Comparison of ENCODE assay signal across 34 mouse cellular contexts in genomic region chr10:28450642-28451041, GRCm38 (mm10).
DNase-seq lines count a peak whose midpoint lies in the region; ATAC-seq and TF ChIP-seq lines count a peak whose summit lies in the region.
"Had no signal": no experiment of that assay in that cellular context is flagged by ENCODE, and none has a peak within 500 bp of the region (broad histone marks: within the 10 kb centered on the region; RNA-seq: fewer than 3 reads in every experiment).

No protein-coding gene starts in this region.

- no peak overlapping the region for H3K4me2 ChIP-seq in forebrain, embryonic 12.5 days
- no peak overlapping the region for H3K4me2 ChIP-seq in forebrain, embryonic 15.5 days (replicated peaks)
- H3K4me2 ChIP-seq in midbrain, postnatal 0 days (ENCODE audit: low read depth, low read length, poor library complexity, severe bottlenecking), result no peak overlapping the region
- H3K4me2 ChIP-seq in midbrain, embryonic 15.5 days, result no peak overlapping the region
- H3K4me2 ChIP-seq: embryonic facial prominence, embryonic 13.5 days; heart, embryonic 12.5 days; hindbrain, embryonic 13.5 days; limb, embryonic 15.5 days; neural tube, embryonic 13.5 days had no signal

- H3K9me3 ChIP-seq in forebrain, embryonic 12.5 days, result no peaks in the 10 kb centered on the region
- H3K9me3 ChIP-seq in forebrain, embryonic 15.5 days, result no peaks in the 10 kb centered on the region
- no peaks in the 10 kb centered on the region for H3K9me3 ChIP-seq in midbrain, postnatal 0 days (ENCODE audit: low read length)
- no peaks in the 10 kb centered on the region for H3K9me3 ChIP-seq in midbrain, embryonic 15.5 days
- H3K9me3 ChIP-seq: embryonic facial prominence, embryonic 13.5 days; forebrain, embryonic 10.5 days; heart, embryonic 12.5 days; hindbrain, embryonic 13.5 days; limb, embryonic 10.5 days; limb, embryonic 15.5 days; neural tube, embryonic 13.5 days had no signal

- peak; percentile 50 for DNase-seq in midbrain, postnatal 0 days (ENCODE audit: low spot score)
- peak; percentile 63 to 72 for DNase-seq in cerebellum, postnatal 10 days
- no peak for DNase-seq in layer of hippocampus, postnatal 14 days (ENCODE audit: low spot score in 2 of 2)
- no peak for DNase-seq in testis, postnatal 14 days (ENCODE audit: low spot score)
- DNase-seq: adrenal gland, postnatal 14 days; forebrain, postnatal 0 days; heart, adult 2 months; heart, postnatal 4 days; kidney, adult 11 months; kidney, postnatal 36 days; lung, adult 2 months; lung, postnatal 10 days; retina, postnatal 1 day; right cerebral cortex, postnatal 14 days; thymus, adult 2 months; thymus, postnatal 36 days had no signal

- no peak overlapping the region for H3K27ac ChIP-seq in forebrain, embryonic 12.5 days
- no peak overlapping the region for H3K27ac ChIP-seq in forebrain, embryonic 15.5 days (replicated peaks)
- H3K27ac ChIP-seq in midbrain, postnatal 0 days (ENCODE audit: low read depth, low read length), result no peak overlapping the region
- no peak overlapping the region for H3K27ac ChIP-seq in midbrain, embryonic 15.5 days
- H3K27ac ChIP-seq: embryonic facial prominence, embryonic 13.5 days; forebrain, embryonic 10.5 days; heart, adult 2 months; hindbrain, embryonic 13.5 days; layer of hippocampus, adult 2 months; limb, embryonic 10.5 days; limb, embryonic 15.5 days; liver, embryonic 14.5 days; macrophage; neural tube, embryonic 13.5 days; stomach, postnatal 0 days had no signal

- no peaks in the 10 kb centered on the region for H3K36me3 ChIP-seq in forebrain, embryonic 12.5 days (replicated peaks)
- H3K36me3 ChIP-seq in forebrain, embryonic 15.5 days, result no peaks in the 10 kb centered on the region
- H3K36me3 ChIP-seq in midbrain, postnatal 0 days (ENCODE audit: insufficient read depth, low read length), result no peaks in the 10 kb centered on the region
- no peaks in the 10 kb centered on the region for H3K36me3 ChIP-seq in midbrain, embryonic 15.5 days (replicated peaks)
- H3K36me3 ChIP-seq: embryonic facial prominence, embryonic 13.5 days; forebrain, embryonic 10.5 days; heart, embryonic 12.5 days; hindbrain, embryonic 13.5 days; limb, embryonic 10.5 days; limb, embryonic 15.5 days; neural tube, embryonic 13.5 days had no signal

- TF ChIP-seq CTCF in midbrain, postnatal 0 days (IDR thresholded peaks at IDR 0.05), result no peak

- no peak overlapping the region for H3K4me3 ChIP-seq in forebrain, embryonic 12.5 days (replicated peaks)
- no peak overlapping the region for H3K4me3 ChIP-seq in forebrain, embryonic 15.5 days
- no peak overlapping the region for H3K4me3 ChIP-seq in midbrain, postnatal 0 days (ENCODE audit: low read depth, low read length)
- H3K4me3 ChIP-seq in midbrain, embryonic 15.5 days, result no peak overlapping the region
- H3K4me3 ChIP-seq: embryonic facial prominence, embryonic 13.5 days; forebrain, embryonic 10.5 days; heart, adult 2 months; heart, embryonic 12.5 days; hindbrain, embryonic 13.5 days; layer of hippocampus, adult 2 months; limb, embryonic 10.5 days; limb, embryonic 15.5 days; myocyte; neural tube, embryonic 13.5 days had no signal

- no peaks in the 10 kb centered on the region for H3K4me1 ChIP-seq in forebrain, embryonic 12.5 days
- H3K4me1 ChIP-seq in forebrain, embryonic 15.5 days, result no peaks in the 10 kb centered on the region
- no peaks in the 10 kb centered on the region for H3K4me1 ChIP-seq in midbrain, postnatal 0 days (ENCODE audit: insufficient read depth, low read length)
- H3K4me1 ChIP-seq in midbrain, embryonic 15.5 days, result no peaks in the 10 kb centered on the region
- H3K4me1 ChIP-seq: embryonic facial prominence, embryonic 13.5 days; heart, embryonic 12.5 days; hindbrain, embryonic 13.5 days; limb, embryonic 10.5 days; limb, embryonic 15.5 days; neural tube, embryonic 13.5 days had no signal

- no peaks in the 10 kb centered on the region for H3K27me3 ChIP-seq in forebrain, embryonic 12.5 days
- no peaks in the 10 kb centered on the region for H3K27me3 ChIP-seq in forebrain, embryonic 15.5 days
- H3K27me3 ChIP-seq in midbrain, postnatal 0 days (ENCODE audit: insufficient read depth, low read length), result no peaks in the 10 kb centered on the region
- no peaks in the 10 kb centered on the region for H3K27me3 ChIP-seq in midbrain, embryonic 15.5 days (replicated peaks)
- H3K27me3 ChIP-seq: embryonic facial prominence, embryonic 13.5 days; heart, embryonic 12.5 days; hindbrain, embryonic 13.5 days; limb, embryonic 15.5 days; neural tube, embryonic 13.5 days; Patski had no signal

- no peak overlapping the region for H3K9ac ChIP-seq in forebrain, embryonic 12.5 days
- H3K9ac ChIP-seq in forebrain, embryonic 15.5 days (replicated peaks), result no peak overlapping the region
- H3K9ac ChIP-seq in midbrain, postnatal 0 days (replicated peaks; ENCODE audit: low read length, poor library complexity, severe bottlenecking), result no peak overlapping the region
- H3K9ac ChIP-seq in midbrain, embryonic 15.5 days, result no peak overlapping the region
- H3K9ac ChIP-seq: embryonic facial prominence, embryonic 13.5 days; forebrain, postnatal 0 days; heart, embryonic 12.5 days; hindbrain, embryonic 13.5 days; limb, embryonic 15.5 days; liver, embryonic 14.5 days; neural tube, embryonic 13.5 days had no signal

- 0 out of 2 replicates have a peak, but pooled peaks have one; percentile 65 for ATAC-seq in forebrain, embryonic 12.5 days (ENCODE audit: low FRiP score)
- no peak for ATAC-seq in forebrain, embryonic 15.5 days (replicated peaks)
- no peak for ATAC-seq in midbrain, postnatal 0 days (ENCODE audit: low FRiP score)
- ATAC-seq in midbrain, embryonic 15.5 days (replicated peaks), result no peak
- ATAC-seq: forebrain, postnatal 0 days; inflammation-experienced regulatory T-cells, adult 6 months; midbrain, embryonic 16.5 days; Patski had no signal

- 10% methylated on average over 1 of the region's 1 CpGs for WGBS in forebrain, embryonic 12.5 days
- whole genome bisulfite sequencing in forebrain, embryonic 15.5 days, result 30% methylated on average over 1 of the region's 1 CpGs
- 52% methylated on average over 1 of the region's 1 CpGs for WGBS in midbrain, postnatal 0 days
- 27% methylated on average over 1 of the region's 1 CpGs for WGBS in midbrain, embryonic 15.5 days

Comparison
In these comparisons a context has a peak if more than half of its experiments do, and no peak if none do; other contexts are left out.
1. DNase-seq: peak in midbrain, postnatal 0 days (single experiment) and cerebellum, postnatal 10 days (2 of 2); none in layer of hippocampus, postnatal 14 days (0 of 2) and testis, postnatal 14 days (single experiment).